Mouse (Mus musculus) thymus, postnatal 25 days (tissue): ENCODE results near the gene Pex11b.
A peak's percentile ranks its signal among the peaks of the same experiment; 100 is the strongest.
"Not testable (repeated sequence)": the region's sequence is repeated elsewhere in the genome, so short reads cannot be mapped to it uniquely, and the experiment has no call there.

Experiments
- DNase-seq: peaks from one replicate; pipeline ENCODE4 v3.0.0; 2022

Pex11b gene

GRCm38 (mm10) chr3:96629729-96630600 lies 5.2 kb upstream of the Pex11b start, which contains the start of gene Rbm8a:
Gene Rbm8a, plus strand, starts transcription at chr3:96629933.
- DNase-seq: peak; percentile 94

- no peak for DNase-seq
These were observed 3.1 kb upstream of the Pex11b start for GRCm38 (mm10) chr3:96632058-96632457.

GRCm38 (mm10) chr3:96634015-96634414 lies 1.2 kb upstream of the Pex11b start:
- DNase-seq: no peak

- DNase-seq: no peak
These were observed 730 bp downstream of the Pex11b start for GRCm38 (mm10) chr3:96635906-96636305.

GRCm38 (mm10) chr3:96636448-96636847 lies 1.3 kb downstream of the Pex11b start:
- DNase-seq: no peak

GRCm38 (mm10) chr3:96639219-96639618 lies 4.0 kb downstream of the Pex11b start:
- DNase-seq: peak; percentile 78

- peak; percentile 11 for DNase-seq
These were observed 10.0 kb downstream of the Pex11b start, which contains the start of gene Itga10 for GRCm38 (mm10) chr3:96645018-96645649. Gene Itga10, plus strand, starts transcription at chr3:96645584.

- DNase-seq: no peak
These were observed 12.2 kb downstream of the Pex11b start for GRCm38 (mm10) chr3:96647365-96647764.

- no peak for DNase-seq
These were observed 25.7 kb downstream of the Pex11b start for GRCm38 (mm10) chr3:96660901-96661300.

- no peak for DNase-seq
These were observed 27.6 kb downstream of the Pex11b start for GRCm38 (mm10) chr3:96662731-96663316.

- peak; percentile 73 for DNase-seq
These were observed 28.5 kb downstream of the Pex11b start for GRCm38 (mm10) chr3:96663432-96664239.

- not testable (repeated sequence) for DNase-seq
These were observed 30.7 kb downstream of the Pex11b start for GRCm38 (mm10) chr3:96665732-96666363.

- no peak for DNase-seq
These were observed 31.7 kb downstream of the Pex11b start for GRCm38 (mm10) chr3:96666916-96667315.

GRCm38 (mm10) chr3:96667316-96667715 lies 32.1 kb downstream of the Pex11b start:
- peak; percentile 38 for DNase-seq

GRCm38 (mm10) chr3:96668424-96669067 lies 33.4 kb downstream of the Pex11b start:
- DNase-seq: no peak

- DNase-seq: peak; percentile 79
These were observed 34.7 kb downstream of the Pex11b start, which contains the start of gene Ankrd35 for GRCm38 (mm10) chr3:96669727-96670468. Gene Ankrd35, plus strand, starts transcription at chr3:96670131.

- DNase-seq: no peak
These were observed 36.3 kb downstream of the Pex11b start for GRCm38 (mm10) chr3:96671519-96671918.

- no peak for DNase-seq
These were observed 38.3 kb downstream of the Pex11b start for GRCm38 (mm10) chr3:96673514-96673913.

GRCm38 (mm10) chr3:96674442-96674841 lies 39.3 kb downstream of the Pex11b start:
- DNase-seq: no peak

GRCm38 (mm10) chr3:96675171-96675570 lies 40.0 kb downstream of the Pex11b start:
- DNase-seq: no peak

- DNase-seq: no peak
These were observed 40.5 kb downstream of the Pex11b start for GRCm38 (mm10) chr3:96675690-96676089.
